Mouse (Mus musculus) hindbrain, embryonic 14.5 days (tissue): ENCODE measurements at regions not wholly inside any gene's neighbourhood (a gene's known extent, or its start where the extent isn't known, plus 50 kb on each side); places are given as distances from the start of the nearest gene placed in this dataset.

Experiments used
- ATAC-seq: fragments of 200-750 bp; cut with Nextera tagmentation; 2 replicates; pipeline ENCODE4 v1.8.0; 2017; ENCODE audit warnings: moderate number of reproducible peaks, mild to moderate bottlenecking, moderate TSS enrichment, moderate library complexity; ENCODE audit not compliant: low FRiP score
- DNase-seq: peaks from one replicate; pipeline ENCODE4 v3.0.0-alpha.2; 2015; ENCODE audit warnings: low spot score
- H3K27ac ChIP-seq: fragments of 300-500 bp; sonication (generic); 2 replicates; pipeline ENCODE4 v1.5.1; 2014; ENCODE audit warnings: mild to moderate bottlenecking, moderate library complexity
- H3K27me3 ChIP-seq: fragments of 300-500 bp; sonication (generic); 2 replicates; pipeline ENCODE4 v1.6.1; 2014; ENCODE audit warnings: mild to moderate bottlenecking, low read length, mixed read lengths; ENCODE audit not compliant: control insufficient read depth, insufficient read depth
- H3K36me3 ChIP-seq: fragments of 300-500 bp; sonication (generic); replicated peaks from 2 replicates; pipeline ENCODE4 v1.6.1; 2014; ENCODE audit not compliant: control insufficient read depth, insufficient read depth
- H3K4me1 ChIP-seq: fragments of 300-500 bp; sonication (generic); replicated peaks from 2 replicates; pipeline ENCODE4 v1.6.1; 2014; ENCODE audit warnings: antibody characterized with exemption, low read length, mixed read lengths; ENCODE audit not compliant: control insufficient read depth, insufficient read depth
- H3K4me2 ChIP-seq: fragments of 300-500 bp; sonication (generic); replicated peaks from 2 replicates; pipeline ENCODE4 v1.6.1; 2014; ENCODE audit warnings: mild to moderate bottlenecking, moderate library complexity
- H3K4me3 ChIP-seq: fragments of 300-500 bp; sonication (generic); replicated peaks from 2 replicates; pipeline ENCODE4 v1.5.1; 2014; ENCODE audit warnings: mild to moderate bottlenecking, low read length
- H3K9ac ChIP-seq: fragments of 300-500 bp; sonication (generic); 2 replicates; pipeline ENCODE4 v1.6.1; 2014
- H3K9me3 ChIP-seq: fragments of 300-500 bp; sonication (generic); 2 replicates; pipeline ENCODE4 v1.6.1; 2016; ENCODE audit warnings: low read length; ENCODE audit not compliant: control insufficient read depth
- WGBS: fragments of 180-500 bp; shearing (Covaris S2); extraction: QIAGEN DNeasy Blood & Tissue Kit; methylation state at CpG from one replicate; pipeline ENCODE4 v1.1.7; 2014; 5-methylcytosine and 5-hydroxymethylcytosine counted together

GRCm38 (mm10) chr3:148446845-148447244 is 543.5 kb downstream of the Adgrl2 start:
- Histone ChIP-seq H3K4me3 (no peak overlapping the region), H3K9me3 (no peaks in the 10 kb centered on the region), H3K4me2 (no peak overlapping the region), H3K27me3 (no peaks in the 10 kb centered on the region), H3K4me1 (no peaks in the 10 kb centered on the region), H3K27ac (no peak overlapping the region), H3K9ac (no peak overlapping the region), H3K36me3 (no peaks in the 10 kb centered on the region)
- ATAC-seq (no peak), DNase-seq (no peak)
- 67% methylated on average over 1 of the region's 1 CpGs for WGBS

GRCm38 (mm10) chr3:148443012-148443411 is 547.3 kb downstream of the Adgrl2 start:
- Histone ChIP-seq H3K4me3 (no peak overlapping the region), H3K4me2 (no peak overlapping the region), H3K9ac (no peak overlapping the region), H3K36me3 (no peaks in the 10 kb centered on the region), H3K27me3 (no peaks in the 10 kb centered on the region), H3K9me3 (no peaks in the 10 kb centered on the region), H3K4me1 (no peaks in the 10 kb centered on the region), H3K27ac (no peak overlapping the region)
- DNase-seq (no peak), ATAC-seq (no peak)
- WGBS: 59% methylated on average over 3 of the region's 3 CpGs

- H3K27ac ChIP-seq: no peak overlapping the region
- 88% methylated on average over 4 of the region's 4 CpGs for WGBS
These were observed 556.3 kb downstream of the Adgrl2 start for GRCm38 (mm10) chr3:148434033-148434432.

GRCm38 (mm10) chr3:148429012-148429865 is 561.1 kb downstream of the Adgrl2 start:
- Histone ChIP-seq H3K9me3 (no peaks in the 10 kb centered on the region), H3K36me3 (no peaks in the 10 kb centered on the region), H3K27ac (no peak overlapping the region), H3K9ac (no peak overlapping the region), H3K4me3 (no peak overlapping the region), H3K4me1 (no peaks in the 10 kb centered on the region), H3K27me3 (no peaks in the 10 kb centered on the region), H3K4me2 (no peak overlapping the region)
- 71% methylated on average over 10 of the region's 10 CpGs for WGBS
- no peak for DNase-seq
- ATAC-seq: no peak

More at GRCm38 (mm10) chr3:148434033-148434432, 556.3 kb downstream of the Adgrl2 start:
- no peak overlapping the region for H3K4me3 ChIP-seq
- H3K27me3 ChIP-seq: no peaks in the 10 kb centered on the region
- no peaks in the 10 kb centered on the region for H3K36me3 ChIP-seq
- no peaks in the 10 kb centered on the region for H3K9me3 ChIP-seq
- H3K4me2 ChIP-seq: no peak overlapping the region
- H3K4me1 ChIP-seq: no peaks in the 10 kb centered on the region
- DNase-seq (no peak), ATAC-seq (no peak)
- no peak overlapping the region for H3K9ac ChIP-seq

GRCm38 (mm10) chr3:148424089-148424488 is 566.3 kb downstream of the Adgrl2 start:
- no peak for ATAC-seq
- no peak overlapping the region for H3K9ac ChIP-seq
- no peaks in the 10 kb centered on the region for H3K9me3 ChIP-seq
- DNase-seq: no peak
- no peak overlapping the region for H3K4me3 ChIP-seq
- no peak overlapping the region for H3K27ac ChIP-seq
- H3K27me3 ChIP-seq: no peaks in the 10 kb centered on the region
- H3K4me2 ChIP-seq: no peak overlapping the region
- H3K36me3 ChIP-seq: no peaks in the 10 kb centered on the region
- H3K4me1 ChIP-seq: no peaks in the 10 kb centered on the region
- WGBS: 71% methylated on average over 4 of the region's 4 CpGs

GRCm38 (mm10) chr3:148423383-148423782 is 567.0 kb downstream of the Adgrl2 start:
- DNase-seq: no peak
- no peak overlapping the region for H3K4me3 ChIP-seq
- ATAC-seq: no peak
- no peaks in the 10 kb centered on the region for H3K4me1 ChIP-seq
- no peaks in the 10 kb centered on the region for H3K9me3 ChIP-seq
- no peak overlapping the region for H3K27ac ChIP-seq
- 98% methylated on average over 1 of the region's 1 CpGs for WGBS
- H3K4me2 ChIP-seq: no peak overlapping the region
- H3K9ac ChIP-seq: no peak overlapping the region
- no peaks in the 10 kb centered on the region for H3K36me3 ChIP-seq
- no peaks in the 10 kb centered on the region for H3K27me3 ChIP-seq

GRCm38 (mm10) chr3:148422720-148423119 is 567.6 kb downstream of the Adgrl2 start:
- Histone ChIP-seq H3K36me3 (no peaks in the 10 kb centered on the region), H3K4me3 (no peak overlapping the region), H3K4me1 (no peaks in the 10 kb centered on the region), H3K27me3 (no peaks in the 10 kb centered on the region), H3K27ac (no peak overlapping the region), H3K9ac (no peak overlapping the region), H3K9me3 (no peaks in the 10 kb centered on the region), H3K4me2 (no peak overlapping the region)
- DNase-seq (no peak), ATAC-seq (no peak)
- WGBS: 90% methylated on average over 3 of the region's 3 CpGs

GRCm38 (mm10) chr3:148422205-148422604 is 568.1 kb downstream of the Adgrl2 start:
- Histone ChIP-seq H3K9me3 (no peaks in the 10 kb centered on the region), H3K4me3 (no peak overlapping the region), H3K4me2 (no peak overlapping the region), H3K27me3 (no peaks in the 10 kb centered on the region), H3K36me3 (no peaks in the 10 kb centered on the region), H3K9ac (no peak overlapping the region), H3K27ac (no peak overlapping the region), H3K4me1 (no peaks in the 10 kb centered on the region)
- no peak for ATAC-seq
- DNase-seq: no peak
- 75% methylated on average over 2 of the region's 2 CpGs for WGBS

- WGBS: 92% methylated on average over 5 of the region's 5 CpGs
- H3K4me3 ChIP-seq: no peak overlapping the region
- no peaks in the 10 kb centered on the region for H3K27me3 ChIP-seq
- H3K4me1 ChIP-seq: no peaks in the 10 kb centered on the region
- ATAC-seq (no peak), DNase-seq (no peak)
- H3K9me3 ChIP-seq: no peaks in the 10 kb centered on the region
- no peak overlapping the region for H3K9ac ChIP-seq
- no peak overlapping the region for H3K27ac ChIP-seq
- no peak overlapping the region for H3K4me2 ChIP-seq
- no peaks in the 10 kb centered on the region for H3K36me3 ChIP-seq
These were observed 570.1 kb downstream of the Adgrl2 start for GRCm38 (mm10) chr3:148420303-148420702.
